Mouse (Mus musculus) kidney, adult 2 months (tissue): ENCODE measurements around the gene Rps5.

Experiments
- CTCF ChIP-seq: fragments of 200-500 bp; conservative IDR thresholded peaks from 2 replicates; pipeline ENCODE4 v1.5.1; 2011; ENCODE audit warnings: low read depth, mild to moderate bottlenecking, control low read depth, low read length, moderate library complexity, mixed read lengths; ENCODE audit not compliant: insufficient read depth, insufficient read length
- POLR2A ChIP-seq: fragments of 200-500 bp; IDR thresholded peaks from one replicate; pipeline ENCODE4 v1.6.1; 2011; ENCODE audit warnings: low read depth, low read length, control low read depth

GRCm38 (mm10) chr7:12949032-12949871, 27.2 kb downstream of the Rps5 start:
- no peak for TF ChIP-seq CTCF
- no peak for TF ChIP-seq POLR2A
